Mouse (Mus musculus): ENCODE measurements around the gene Krt72. TPM values are rescaled to one million over a fixed set of nuclear protein-coding genes. Genes with fewer than 3 reads are reported as not detected.

Krt72 gene
- polyA plus RNA-seq, 1 experiment from 2014 or later, result not detected

Other genes with a start within 250 kb of the Krt72 start
- not detected in 2 replicates for gene Krt82, start 235.8 kb downstream of the Krt72 start, polyA plus RNA-seq (2014; fragmentation: Nextera tagmentation; extraction: Ambion mirVana)
- gene Krt90, start 223.5 kb downstream of the Krt72 start, polyA plus RNA-seq (2014; fragmentation: Nextera tagmentation; extraction: Ambion mirVana), result 0.22 TPM in 1 of 2 replicates, not detected in the other
- gene Krt75, start 212.6 kb downstream of the Krt72 start, polyA plus RNA-seq (2014; fragmentation: Nextera tagmentation; extraction: Ambion mirVana), result 0.45 and 0.52 TPM in 2 replicates
- not detected in 2 replicates for gene Gm5414, start 158.3 kb downstream of the Krt72 start, polyA plus RNA-seq (2014; fragmentation: Nextera tagmentation; extraction: Ambion mirVana)
- gene Gm5478, start 139.1 kb downstream of the Krt72 start, polyA plus RNA-seq (2014; fragmentation: Nextera tagmentation; extraction: Ambion mirVana), result not detected in 2 replicates
- not detected in 2 replicates for gene Krt6b, start 106.2 kb downstream of the Krt72 start, polyA plus RNA-seq (2014; fragmentation: Nextera tagmentation; extraction: Ambion mirVana)
- 16.8 and 25.8 TPM in 2 replicates for gene Krt6a, start 92.2 kb downstream of the Krt72 start, polyA plus RNA-seq (2014; fragmentation: Nextera tagmentation; extraction: Ambion mirVana)
- 50.0 and 65.6 TPM in 2 replicates for gene Krt5, start 73.6 kb downstream of the Krt72 start, polyA plus RNA-seq (2014; fragmentation: Nextera tagmentation; extraction: Ambion mirVana)
- gene Krt71, start 43.4 kb downstream of the Krt72 start, polyA plus RNA-seq (2014; fragmentation: Nextera tagmentation; extraction: Ambion mirVana), result not detected in 2 replicates
- gene Krt73, start 15.9 kb upstream of the Krt72 start, polyA plus RNA-seq (2014; fragmentation: Nextera tagmentation; extraction: Ambion mirVana), result not detected in 2 replicates
- gene Krt2, start 31.7 kb upstream of the Krt72 start, polyA plus RNA-seq (2014; fragmentation: Nextera tagmentation; extraction: Ambion mirVana), result not detected in 2 replicates
- 1.4 and 1.9 TPM in 2 replicates for gene Krt1, start 64.3 kb upstream of the Krt72 start, polyA plus RNA-seq (2014; fragmentation: Nextera tagmentation; extraction: Ambion mirVana)
- 0.13 and 0.14 TPM in 2 replicates for gene Krt77, start 83.2 kb upstream of the Krt72 start, polyA plus RNA-seq (2014; fragmentation: Nextera tagmentation; extraction: Ambion mirVana)
- not detected in 2 replicates for gene Krt76, start 106.5 kb upstream of the Krt72 start, polyA plus RNA-seq (2014; fragmentation: Nextera tagmentation; extraction: Ambion mirVana)
- gene Krt4, start 138.3 kb upstream of the Krt72 start, polyA plus RNA-seq (2014; fragmentation: Nextera tagmentation; extraction: Ambion mirVana), result 60.1 and 100 TPM in 2 replicates
- 0.38 and 0.78 TPM in 2 replicates for gene Krt79, start 153.9 kb upstream of the Krt72 start, polyA plus RNA-seq (2014; fragmentation: Nextera tagmentation; extraction: Ambion mirVana)
- gene Krt78, start 167.8 kb upstream of the Krt72 start, polyA plus RNA-seq (2014; fragmentation: Nextera tagmentation; extraction: Ambion mirVana), result 0.36 and 0.66 TPM in 2 replicates
- 707 and 780 TPM in 2 replicates for gene Krt8, start 218.0 kb upstream of the Krt72 start, polyA plus RNA-seq (2014; fragmentation: Nextera tagmentation; extraction: Ambion mirVana)
- gene Krt18, start 241.7 kb upstream of the Krt72 start, polyA plus RNA-seq (2014; fragmentation: Nextera tagmentation; extraction: Ambion mirVana), result 407 and 452 TPM in 2 replicates